Mouse (Mus musculus): ENCODE results near the gene Sept9.

- TF ChIP-seq CTCF (IDR thresholded peaks at IDR 0.05; ENCODE audit: extremely low read depth, insufficient read depth, low read length) (no peak), POLR2A (IDR thresholded peaks at IDR 0.05; ENCODE audit: extremely low read depth, insufficient read depth, low read length) (no peak)
Observed at GRCm38 (mm10) chr11:117321311-117321971, 122.0 kb downstream of the Sept9 start.

All from cortical plate, adult 2 months (tissue).